Mouse (Mus musculus) lung, postnatal 0 days (tissue): ENCODE results near the gene 5530401A14Rik.

ENCODE experiments used
- CTCF ChIP-seq: IDR thresholded peaks from 2 replicates; pipeline ENCODE4 v1.5.1; 2016; ENCODE audit warnings: antibody characterized with exemption, mild to moderate bottlenecking
- EP300 ChIP-seq: IDR thresholded peaks from 2 replicates; pipeline ENCODE4 v1.6.1; 2016; ENCODE audit warnings: antibody characterized with exemption, mild to moderate bottlenecking, control low read depth

DNA sequence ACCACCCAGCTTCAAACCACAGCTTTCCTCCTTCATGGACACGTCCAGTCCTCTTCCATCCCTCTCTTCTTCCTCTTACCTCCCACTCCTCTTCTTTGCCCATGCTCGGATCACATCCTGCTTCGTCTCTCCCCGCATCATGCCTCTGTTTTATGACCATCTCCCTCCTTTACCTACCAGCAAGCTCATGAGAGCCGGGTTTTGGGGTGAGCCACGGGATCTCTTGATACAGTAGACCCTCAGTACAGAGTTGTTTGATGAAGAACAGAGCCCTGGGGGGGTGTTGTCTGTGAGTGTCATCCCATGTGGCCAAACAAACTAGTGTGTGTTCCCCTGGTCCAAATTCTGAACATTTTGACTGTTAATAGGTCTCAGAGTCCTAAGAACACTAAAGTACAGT is 36.0 kb downstream of the 5530401A14Rik start:
- TF ChIP-seq CTCF (no peak), EP300 (no peak)
